Mouse (Mus musculus): ENCODE data around the gene Mep1a.
"Not testable (repeated sequence)": the region's sequence is repeated elsewhere in the genome, so short reads cannot be mapped to it uniquely, and the experiment has no call there.

Gene Mep1a

GRCm38 (mm10) chr17:43502592-43502991 lies at the start of gene Mep1a:
Gene Mep1a (minus strand): TSS chr17:43502812.
- no peak for DNase-seq

DNA sequence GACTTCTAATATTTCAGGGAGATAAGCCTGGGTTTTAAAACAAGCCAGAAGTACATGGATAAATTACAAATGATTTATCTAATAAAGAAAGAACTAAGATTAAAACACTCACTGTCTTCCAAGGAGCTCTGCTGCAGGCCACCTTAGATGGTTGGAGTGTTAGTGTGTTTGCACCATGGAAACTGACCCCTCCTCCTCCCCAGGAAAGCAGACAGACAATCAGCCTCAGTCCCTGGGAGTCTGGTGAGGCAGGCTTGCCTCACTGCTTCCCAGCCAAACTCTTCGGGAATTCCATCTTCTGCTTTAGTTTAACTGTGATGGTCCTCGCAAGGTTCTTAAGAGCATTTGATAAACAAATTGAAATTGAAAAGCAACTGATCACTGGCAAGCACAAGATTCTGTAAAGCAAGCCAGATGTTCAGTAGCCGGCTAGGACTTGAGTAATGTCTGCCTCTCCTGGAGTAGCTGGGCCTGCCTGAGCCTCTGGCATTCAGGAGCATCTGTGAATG lies 48.6 kb upstream of the Mep1a start:
- DNase-seq = no peak

GRCm38 (mm10) chr17:43544040-43544439 lies 41.4 kb upstream of the Mep1a start:
- no peak for DNase-seq

GRCm38 (mm10) chr17:43543539-43543938 lies 40.9 kb upstream of the Mep1a start, which contains the start of gene Ankrd66:
Gene Ankrd66 (minus strand): TSS chr17:43543639.
- no peak for DNase-seq

- DNase-seq = no peak
Observed at GRCm38 (mm10) chr17:43538767-43539166, 36.2 kb upstream of the Mep1a start.

DNA sequence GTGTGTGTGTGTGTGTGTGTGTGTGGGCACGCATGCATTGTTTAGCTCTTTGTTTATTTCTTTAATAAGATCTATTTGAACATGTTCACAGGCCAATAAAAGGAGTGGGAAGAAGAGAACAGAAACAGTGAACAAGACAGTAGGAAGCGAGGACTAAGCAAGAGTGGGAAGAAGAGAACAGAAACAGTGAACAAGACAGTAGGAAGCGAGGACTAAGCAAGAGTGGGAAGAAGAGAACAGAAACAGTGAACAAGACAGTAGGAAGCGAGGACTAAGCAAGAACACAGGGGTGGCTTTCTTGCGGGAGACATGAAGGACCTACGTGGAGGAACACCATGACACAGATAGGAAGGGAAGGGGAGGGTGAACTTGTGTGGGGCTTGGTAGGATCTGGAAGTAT lies 34.2 kb upstream of the Mep1a start:
- not testable (repeated sequence) for DNase-seq

DNA sequence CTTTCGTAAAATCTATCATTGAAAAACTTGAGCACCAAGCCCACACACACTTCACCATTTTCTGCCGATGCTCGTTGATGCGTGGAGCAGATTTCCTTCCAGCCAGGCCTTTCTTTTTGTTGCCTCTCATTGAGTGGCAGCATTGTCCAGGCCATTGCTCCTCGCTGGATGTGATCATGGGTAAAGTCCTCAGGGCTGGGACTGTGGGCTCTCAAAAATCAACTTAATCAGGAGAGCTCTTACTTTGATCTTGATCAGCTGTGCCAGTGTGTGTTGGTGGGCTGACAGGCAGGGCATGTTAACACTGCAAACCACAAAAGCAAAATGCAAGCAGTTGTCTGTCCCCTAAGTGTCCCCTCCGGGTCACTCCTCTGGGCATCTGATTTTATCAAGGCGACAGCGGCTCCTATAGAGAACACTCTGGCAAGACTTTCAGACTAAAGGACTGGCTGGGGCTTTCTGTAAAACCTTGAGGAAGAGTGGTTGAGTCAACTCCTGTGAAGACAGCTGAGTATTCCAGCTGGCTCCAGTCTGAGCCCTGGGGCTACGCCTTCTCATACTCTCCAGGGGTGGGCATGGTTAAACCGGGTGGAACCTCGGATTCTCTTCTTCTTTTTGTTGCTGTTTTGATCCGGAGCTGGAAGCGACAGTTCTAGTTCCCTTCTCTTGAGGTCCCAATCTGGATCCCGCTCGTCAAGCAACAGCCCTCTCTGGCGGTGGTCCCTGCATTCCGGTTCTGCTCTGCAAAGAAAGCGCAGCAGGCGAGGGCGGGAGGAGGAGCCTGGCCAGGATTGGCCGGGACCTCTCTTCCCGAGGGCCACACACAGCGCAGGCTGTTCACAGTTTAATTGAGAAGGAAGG lies 32.0 kb upstream of the Mep1a start:
- peak; percentile 11 to 52 for DNase-seq

- no peak for DNase-seq
Observed at GRCm38 (mm10) chr17:43531192-43531591, 28.6 kb upstream of the Mep1a start.

DNA sequence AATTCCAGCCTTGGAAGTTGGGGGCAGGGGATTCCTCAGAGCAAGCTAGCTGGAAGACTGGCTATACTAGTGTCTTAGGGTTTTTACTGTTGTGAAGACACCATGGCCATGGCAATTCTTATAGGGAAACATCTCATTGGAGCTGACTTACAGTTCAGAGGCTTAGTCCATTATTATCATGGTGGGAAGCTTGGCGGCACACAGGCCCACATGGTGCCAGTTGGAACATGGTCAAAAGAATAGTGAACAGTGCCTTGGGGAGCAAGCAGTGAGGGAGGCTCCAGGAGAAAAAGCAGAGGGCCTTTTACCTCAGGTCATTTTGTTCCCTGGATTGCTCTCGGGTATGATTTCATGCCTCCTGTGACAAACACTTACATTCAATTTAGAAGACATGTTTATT lies 27.9 kb upstream of the Mep1a start:
- peak in 1 of 2 experiments; percentile 7 for DNase-seq

GRCm38 (mm10) chr17:43520166-43520565 lies 17.6 kb upstream of the Mep1a start:
- DNase-seq = no peak

DNA sequence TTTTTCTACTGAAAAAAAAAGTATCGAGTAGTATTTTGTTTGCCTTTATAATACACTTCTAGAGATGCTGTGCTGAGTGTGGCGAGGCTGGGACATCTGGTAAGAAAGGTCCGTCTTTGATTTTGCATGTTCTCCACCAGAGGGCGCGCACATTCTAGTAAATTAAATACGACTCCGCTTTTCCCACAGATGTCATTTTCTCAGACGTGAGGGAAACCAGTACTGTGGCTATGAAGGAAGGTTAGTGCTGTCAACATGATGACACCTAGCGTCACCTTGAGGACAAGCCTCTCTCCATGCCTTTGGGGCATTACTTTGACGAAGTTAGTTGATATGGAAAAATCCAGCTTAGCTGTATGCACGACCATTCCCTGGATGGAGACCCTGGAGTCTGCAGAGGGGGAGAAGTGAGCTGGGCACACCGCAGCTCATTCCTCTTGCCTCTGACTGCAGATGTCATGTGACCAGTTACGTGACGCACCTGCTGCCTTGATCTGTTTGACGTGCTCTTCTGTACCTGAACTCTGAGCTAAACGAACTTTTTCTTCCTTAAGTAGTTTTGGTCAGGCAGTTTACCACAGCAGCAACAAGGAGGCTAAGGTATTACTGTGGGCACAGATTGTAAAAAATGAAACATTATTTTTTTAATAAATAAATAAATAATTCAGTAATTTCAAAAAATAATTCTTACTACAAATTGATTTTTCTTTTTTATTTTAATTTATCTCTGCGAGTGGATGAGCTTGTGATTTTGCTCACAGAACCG lies 16.2 kb upstream of the Mep1a start:
- peak; percentile 56 to 76 for DNase-seq

GRCm38 (mm10) chr17:43510782-43511181 lies 8.2 kb upstream of the Mep1a start:
- DNase-seq = no peak

DNA sequence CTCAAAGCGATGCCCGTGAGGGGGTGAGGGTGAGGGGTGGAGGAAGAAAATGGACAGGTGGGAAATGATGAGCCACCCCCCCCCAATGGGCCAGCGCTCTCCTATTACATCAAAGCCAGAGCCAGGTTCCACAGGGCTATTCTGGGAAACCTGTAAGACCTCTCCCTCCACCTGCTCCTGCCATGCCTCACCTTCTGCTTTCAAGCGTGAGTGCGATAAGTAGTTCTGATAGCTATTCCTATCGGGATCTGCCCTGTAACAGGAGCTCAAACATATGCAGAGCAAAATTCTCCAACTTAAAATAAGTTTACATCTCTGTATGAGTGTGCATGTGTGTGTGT lies 2.0 kb upstream of the Mep1a start:
- no peak for DNase-seq

DNA sequence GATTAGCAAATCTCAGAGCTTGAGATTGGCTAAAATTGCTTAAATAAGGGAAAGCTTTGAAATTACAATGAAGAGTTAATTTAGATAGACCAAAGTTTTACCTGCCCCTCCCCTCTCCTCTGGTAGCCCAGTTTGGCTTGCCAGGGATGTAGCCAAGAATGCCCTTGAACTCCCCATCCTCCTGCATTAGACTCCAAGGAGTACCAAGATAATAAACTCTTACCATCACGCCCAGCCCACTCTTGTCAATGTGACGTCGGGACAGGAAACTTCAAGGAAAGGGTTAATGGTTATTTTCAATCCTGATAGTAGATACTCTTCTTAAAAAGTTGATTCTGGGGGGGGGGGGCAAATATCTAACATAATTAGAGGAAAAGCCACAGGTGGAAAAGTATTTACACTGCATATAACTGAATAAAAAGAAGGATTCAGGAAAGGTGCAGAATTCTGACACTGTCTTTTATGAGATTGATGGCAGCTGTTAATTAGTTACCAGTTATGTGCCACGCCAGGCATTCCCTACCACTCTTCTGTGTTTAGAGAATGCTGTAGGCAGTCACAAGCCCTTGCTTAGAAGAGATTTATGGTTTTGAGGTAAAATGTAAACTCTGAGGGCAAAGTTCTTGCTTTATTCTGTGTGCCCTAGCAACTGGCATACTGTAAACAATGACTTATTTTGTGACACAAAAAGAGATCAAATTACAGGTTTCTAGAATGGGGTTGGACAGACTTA lies 1.4 kb upstream of the Mep1a start:
- DNase-seq = no peak

GRCm38 (mm10) chr17:43501631-43502030 lies 981 bp downstream of the Mep1a start:
- no peak for DNase-seq

- no peak for DNase-seq
Observed at GRCm38 (mm10) chr17:43501223-43501622, 1.4 kb downstream of the Mep1a start.

DNA sequence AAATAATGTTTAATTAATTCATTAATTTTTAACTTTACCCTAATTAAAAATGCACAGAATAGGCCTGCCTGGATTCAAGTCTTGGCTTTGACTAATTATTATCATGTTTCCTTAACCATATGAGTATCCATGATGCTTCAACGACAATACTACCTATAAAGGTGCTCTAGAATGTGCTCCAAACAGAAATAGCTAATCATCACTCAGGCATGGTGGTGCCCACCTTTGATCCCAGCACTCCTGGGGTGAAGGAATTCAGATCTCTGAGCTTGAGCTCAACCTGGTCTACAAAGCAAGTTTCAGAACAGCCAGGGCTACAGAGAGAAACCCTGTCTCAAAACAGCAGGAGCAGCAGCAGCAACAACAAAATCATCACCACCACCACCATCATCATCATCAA lies 2.1 kb downstream of the Mep1a start:
- no peak for DNase-seq

DNA sequence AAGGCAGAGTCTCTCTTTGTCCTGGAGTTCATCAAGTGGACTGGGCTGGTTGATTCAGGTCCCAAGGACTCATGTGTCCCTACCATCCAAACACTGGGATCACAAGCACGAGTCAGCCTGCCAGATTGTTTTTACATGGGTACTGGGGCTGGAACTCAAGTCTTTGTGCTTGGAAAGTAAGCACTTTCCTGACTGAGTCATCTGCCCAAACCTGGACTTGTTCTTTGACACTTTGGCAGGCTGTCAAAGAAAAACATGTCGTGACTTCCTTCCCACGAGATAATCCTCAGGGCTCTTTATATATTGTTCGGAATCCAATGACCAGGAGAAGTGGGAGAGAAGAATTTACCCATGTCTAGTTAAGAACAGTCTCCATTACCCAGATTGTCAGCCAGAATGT lies 5.1 kb downstream of the Mep1a start:
- DNase-seq = no peak

- DNase-seq = no peak
Observed at GRCm38 (mm10) chr17:43495502-43495901, 7.1 kb downstream of the Mep1a start.

DNA sequence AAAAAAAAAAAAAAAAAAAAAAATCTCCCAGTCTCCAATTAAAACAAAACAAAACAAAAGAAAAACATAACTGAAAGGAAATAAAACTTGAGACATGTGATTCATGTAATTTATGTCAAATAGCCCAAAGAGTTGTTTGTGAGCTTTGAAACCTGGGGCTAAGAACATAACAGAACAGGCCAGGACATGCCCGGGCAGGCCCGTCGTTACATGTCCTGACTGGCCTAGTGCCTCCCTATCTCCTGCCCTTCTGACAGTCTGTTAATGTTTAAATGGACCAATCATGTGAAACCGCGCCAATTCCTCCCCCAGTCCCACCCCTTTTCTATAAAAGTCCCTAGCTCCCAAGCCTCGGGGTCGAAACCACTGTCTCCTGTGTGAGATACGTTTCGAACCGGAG lies 12.2 kb downstream of the Mep1a start:
- not testable (repeated sequence) for DNase-seq

DNA sequence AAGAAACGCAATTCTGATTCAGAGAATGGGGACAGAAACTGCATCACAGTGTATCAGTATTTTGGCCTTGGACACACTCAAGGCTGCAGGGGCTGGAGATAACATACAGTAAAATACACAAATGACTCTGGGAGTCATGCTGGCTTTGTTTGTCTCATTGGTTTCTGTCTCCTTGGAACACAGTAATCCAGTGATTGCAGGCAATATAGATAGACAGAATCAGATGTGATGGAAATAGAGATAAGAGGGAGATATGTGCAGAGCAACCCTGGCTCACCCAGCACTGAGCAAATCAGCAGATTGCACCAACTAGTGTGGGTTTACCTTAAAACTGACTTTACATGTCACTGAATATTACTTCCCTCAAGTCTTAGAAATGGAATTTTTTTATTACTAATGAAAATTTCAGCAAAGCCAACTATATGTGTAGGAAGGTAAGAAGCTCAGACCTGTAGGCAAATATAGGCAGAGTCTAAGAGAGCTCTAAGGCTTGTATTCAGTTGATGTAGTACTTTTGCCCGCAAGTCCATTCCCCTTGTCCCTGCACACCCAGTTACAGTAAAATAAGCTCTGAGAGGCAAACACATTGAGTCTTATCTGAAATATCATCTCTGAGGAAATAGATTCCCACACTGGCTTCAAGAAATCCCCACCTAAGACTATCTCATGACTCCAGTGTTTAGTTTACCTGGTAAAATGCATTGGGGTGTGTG lies 14.0 kb downstream of the Mep1a start:
- no peak for DNase-seq

GRCm38 (mm10) chr17:43485982-43486381 lies 16.6 kb downstream of the Mep1a start:
- no peak for DNase-seq

DNA sequence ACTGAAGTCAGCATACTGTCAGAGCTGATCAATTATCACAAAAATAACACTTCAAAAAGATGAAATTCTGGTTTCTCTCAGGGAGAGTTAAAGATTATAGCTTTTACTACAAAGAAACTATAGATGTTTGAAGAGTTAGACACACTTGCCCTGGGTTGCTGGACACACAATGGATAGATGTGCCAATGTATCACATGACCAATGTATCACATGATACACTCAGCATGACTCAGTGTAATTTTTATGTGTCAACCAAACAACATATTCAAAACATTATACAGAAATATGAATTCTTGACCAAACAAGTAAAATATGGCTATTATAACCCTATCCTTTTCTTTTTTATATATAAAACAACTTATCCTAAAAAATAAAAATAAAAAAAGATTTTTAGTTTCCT lies 25.0 kb downstream of the Mep1a start:
- no peak for DNase-seq
